Mouse (Mus musculus) WW6 (cell line): ENCODE results near the gene Rnf220.
A peak's percentile ranks its signal among the peaks of the same experiment; 100 is the strongest.
"Not testable (repeated sequence)": the region's sequence is repeated elsewhere in the genome, so short reads cannot be mapped to it uniquely, and the experiment has no call there.

ENCODE experiments used
- DNase-seq: peaks from one replicate; pipeline ENCODE4 v3.0.0-alpha.2; 2013; ENCODE audit warnings: low read depth, low spot score

Gene Rnf220

DNA sequence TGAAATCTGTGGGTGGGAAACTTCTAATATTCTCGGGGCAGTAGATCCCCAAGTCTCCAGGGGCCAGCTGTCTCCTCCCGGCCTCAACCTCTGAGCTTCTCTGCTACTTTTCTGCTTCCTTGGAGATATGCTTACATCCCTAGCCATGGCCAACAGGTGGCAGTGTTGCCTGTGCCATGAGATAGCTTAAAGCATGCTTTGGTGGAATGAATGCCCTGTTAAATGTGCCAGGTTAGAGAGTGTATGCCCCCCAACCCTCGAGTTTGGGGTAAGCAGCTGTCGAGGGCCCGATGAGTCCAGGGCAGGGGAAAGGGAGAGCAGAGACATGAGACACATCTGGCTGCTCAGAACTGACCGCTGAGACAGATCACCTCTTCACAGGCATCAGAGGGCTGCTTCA, 226.6 kb downstream of the Rnf220 start:
- peak; percentile 61 for DNase-seq

DNA sequence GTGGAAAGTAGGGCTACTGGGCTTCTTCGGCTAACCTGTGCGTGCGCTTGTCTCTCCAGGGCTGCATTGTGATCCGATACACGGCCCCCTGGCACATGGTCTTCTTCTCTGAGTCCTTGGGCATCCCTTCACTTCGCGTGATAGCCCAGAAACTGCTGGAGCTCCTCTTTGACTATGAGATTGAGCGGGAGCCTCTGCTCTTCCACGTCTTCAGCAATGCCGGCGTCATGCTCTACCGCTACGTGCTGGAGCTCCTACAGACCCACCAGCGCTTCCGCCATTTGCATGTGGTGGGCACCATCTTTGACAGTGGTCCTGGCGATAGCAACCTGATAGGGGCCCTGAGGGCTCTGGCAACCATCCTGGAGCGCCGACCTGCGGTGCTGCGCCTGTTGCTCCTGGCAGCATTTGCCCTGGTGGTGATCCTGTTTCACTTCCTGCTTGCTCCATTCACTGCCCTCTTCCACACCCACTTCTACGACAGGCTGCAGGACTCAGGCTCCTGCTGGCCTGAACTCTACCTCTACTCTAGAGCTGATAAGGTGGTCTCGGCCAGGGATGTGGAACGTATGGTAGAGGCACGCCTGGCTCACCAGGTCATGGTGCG, 228.9 kb downstream of the Rnf220 start:
- no peak for DNase-seq

DNA sequence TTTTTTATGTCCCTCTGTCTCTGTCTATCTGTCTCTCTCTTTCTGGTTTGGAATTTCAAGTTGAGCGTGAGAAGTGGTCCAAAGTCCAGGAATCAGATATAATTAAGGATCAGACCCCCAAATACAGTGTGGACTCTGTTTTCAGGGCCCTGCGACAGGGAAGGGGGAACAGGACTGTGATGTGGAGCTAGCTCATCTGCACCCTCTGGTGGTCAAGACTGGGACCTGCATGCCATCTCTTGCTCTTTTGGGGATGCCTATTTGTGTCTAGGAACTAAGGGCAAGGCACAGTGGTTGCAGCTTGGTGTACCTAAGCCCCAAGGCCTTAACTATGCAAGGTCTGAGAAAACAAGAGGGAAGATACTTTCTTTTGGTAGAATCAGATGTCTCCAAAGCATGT, 229.6 kb downstream of the Rnf220 start:
- DNase-seq, result peak; percentile 54

DNA sequence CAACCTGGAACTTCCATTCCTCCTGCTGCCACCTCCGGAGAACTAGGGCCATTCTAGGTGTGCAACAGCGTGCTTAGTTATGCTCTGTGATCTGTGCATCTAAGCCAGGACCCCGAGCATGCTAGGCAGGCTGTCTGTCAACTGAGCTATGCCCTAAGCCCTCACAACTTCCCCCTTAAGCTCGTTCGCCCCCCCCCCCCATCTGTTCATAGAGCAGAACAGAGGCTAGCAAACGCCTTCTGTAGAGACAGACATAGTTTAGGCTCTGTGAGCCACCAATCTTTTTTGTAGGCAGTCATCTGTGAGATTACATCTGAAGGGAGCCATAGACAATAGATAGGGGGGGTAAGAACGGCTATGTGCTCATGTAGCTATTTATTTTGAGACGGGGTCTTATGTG, 233.9 kb downstream of the Rnf220 start:
- no peak for DNase-seq

DNA sequence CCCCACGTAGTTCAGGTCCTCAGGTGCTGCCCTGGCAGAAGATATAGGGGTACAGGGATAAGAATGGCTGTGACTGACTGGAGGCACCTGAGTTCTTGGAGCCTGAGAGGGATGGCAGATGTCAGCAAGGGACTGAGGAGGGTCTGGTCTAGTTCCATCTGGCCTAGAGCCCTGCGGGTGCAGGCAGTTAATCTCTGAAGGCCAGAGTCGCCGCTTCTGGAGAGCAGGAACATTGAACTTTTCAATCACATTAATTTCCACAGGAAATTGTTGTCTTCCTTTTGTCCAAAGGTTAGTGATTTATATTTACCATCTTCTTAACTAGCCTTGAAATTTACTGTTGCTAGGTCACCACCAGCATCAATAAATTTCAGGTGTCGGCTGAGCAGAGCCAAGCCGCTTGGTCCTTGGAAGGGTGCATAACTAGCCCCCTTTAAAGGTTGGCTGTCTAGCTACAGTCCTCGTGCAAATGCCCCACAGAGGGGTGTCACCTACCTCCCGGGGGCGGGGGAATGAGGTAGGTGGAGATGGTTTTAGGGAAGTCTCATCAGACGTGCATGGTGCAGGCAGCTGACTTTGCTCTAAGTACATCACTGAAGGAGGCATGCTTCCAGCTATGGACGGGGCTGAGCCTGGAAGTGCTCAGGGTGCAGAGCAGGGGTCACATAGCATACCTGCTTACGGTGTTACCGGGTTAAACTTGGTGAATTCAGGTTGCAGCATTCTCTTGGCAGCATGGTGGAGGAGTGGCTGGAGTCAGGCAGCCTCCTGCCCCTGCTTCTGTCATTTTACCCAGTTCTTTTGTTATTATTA, 234.5 kb downstream of the Rnf220 start:
- DNase-seq, result no peak

DNA sequence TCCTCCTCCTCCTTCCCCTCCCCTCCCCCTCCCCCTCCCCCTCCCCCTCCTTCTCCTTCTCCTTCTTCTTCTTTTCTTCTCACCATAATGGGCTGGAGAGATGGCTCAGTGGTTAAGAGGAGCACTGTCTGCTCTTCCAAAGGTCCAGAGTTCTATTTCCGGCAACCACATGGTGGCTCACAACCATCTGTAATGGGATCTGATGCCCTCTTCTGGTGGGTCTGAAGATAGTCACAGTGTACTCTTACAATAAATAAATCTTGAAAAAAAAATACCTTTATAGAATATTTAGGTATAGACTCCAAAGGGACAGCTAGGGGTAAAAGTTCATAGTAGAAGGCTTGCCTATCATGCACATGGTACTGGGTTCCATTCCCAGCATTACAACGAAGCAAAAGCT, 235.6 kb downstream of the Rnf220 start:
- no peak for DNase-seq

DNA sequence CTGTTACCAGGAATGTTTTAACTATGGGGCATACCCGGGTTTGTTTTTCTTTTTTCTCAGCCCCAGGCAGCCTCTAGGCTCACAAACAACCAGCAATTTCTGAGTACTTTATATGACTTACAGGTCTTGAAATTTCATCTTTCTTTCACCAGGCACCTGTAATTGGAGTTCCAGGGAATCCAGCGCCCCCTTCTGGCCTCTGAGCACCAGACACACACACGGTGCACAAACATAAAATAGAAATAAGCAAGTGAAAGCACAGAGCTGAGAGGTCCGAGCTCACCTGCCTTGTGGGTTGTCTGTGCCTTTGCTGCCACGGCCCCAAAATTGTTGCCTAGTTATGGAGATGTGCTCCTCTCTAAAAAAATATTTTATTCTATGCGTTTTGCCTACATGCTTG, 236.9 kb downstream of the Rnf220 start:
- not testable (repeated sequence) for DNase-seq

DNA sequence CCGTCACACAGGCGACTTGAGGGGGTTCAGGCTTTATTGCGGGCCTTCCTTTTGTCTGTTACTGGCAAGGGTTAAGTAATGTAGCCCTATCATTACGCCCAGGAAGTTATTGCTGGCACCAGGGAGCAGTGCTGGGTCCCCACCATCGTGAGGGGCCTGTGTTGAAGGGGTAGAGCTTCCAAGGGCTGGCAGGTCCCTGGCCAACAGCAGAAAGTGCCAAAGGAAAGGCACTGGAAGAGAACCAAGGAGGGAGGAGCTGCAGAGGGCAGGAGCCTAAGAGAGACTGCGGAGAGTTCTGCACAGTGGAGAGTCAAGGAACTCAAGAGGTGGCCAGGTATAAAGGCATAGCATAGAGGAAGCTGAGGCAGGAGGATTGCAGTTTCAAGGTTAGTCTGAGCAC, 242.2 kb downstream of the Rnf220 start:
- no peak for DNase-seq

DNA sequence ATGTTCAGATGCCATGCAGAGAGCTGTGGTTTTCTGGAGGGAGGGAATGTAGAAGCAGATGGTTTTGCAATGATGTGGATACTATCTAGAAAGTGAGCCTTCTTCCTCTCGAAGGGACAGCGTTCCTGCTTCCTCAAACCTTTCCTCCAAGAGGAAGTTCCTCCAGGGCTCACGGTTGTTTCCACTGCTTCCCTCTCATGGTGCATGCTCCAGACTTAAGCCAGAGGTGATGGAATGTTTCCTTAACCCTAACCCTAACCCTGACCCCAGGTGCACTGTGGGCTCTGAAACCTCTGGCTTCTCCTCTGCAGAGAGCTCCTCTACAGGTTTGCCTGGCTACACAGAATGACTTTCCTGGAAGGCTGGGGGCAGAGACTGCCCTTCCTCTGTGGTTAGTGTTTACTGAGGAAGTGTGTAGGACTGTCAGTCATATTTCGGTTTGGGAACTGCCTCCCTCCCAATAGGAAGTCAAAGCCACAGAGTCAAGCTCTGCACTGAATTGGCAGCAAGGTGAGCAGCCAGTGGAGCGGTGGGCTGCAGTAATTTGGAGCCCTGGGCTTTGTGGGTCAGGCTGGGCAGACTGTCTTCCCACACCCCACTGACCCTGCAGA, 242.7 kb downstream of the Rnf220 start:
- no peak for DNase-seq

DNA sequence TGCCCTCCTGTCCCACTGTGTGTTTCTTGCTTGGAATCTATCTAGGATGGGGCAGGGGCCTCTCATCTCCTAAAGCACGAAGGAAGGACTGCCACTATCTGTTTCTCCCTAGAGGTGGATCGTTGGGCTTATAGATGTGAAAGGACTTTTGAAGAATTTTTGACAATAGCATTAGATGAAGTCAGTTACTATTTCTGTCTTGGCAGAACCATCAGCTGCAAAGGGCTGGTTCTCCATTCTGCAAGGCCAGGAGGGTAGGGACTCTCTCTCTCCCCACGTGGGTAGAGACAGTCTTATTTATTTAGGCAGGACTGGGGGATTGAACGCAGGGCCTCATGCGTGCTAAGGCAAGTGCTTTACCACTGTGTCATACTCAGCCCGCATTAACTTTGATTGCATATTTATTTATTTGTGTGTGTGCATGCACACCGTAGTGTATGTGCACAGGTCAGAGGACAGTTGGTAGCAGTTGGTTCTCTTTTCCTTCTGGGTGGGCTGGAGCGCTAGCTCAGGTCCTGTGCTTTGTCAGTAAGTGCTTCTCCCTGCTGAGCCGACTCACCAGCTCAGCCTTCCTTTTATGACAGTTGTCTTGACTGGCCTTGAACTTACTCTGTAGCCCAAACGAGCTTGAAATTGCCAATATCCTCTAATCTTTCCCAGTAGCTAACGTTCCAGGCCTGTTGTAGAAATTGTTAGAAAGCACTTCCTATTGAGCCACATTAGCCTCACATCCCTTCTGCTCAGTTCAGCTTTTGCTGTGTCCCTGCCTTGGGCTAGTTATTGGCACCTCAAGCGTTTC, 243.4 kb downstream of the Rnf220 start:
- DNase-seq, result no peak

DNA sequence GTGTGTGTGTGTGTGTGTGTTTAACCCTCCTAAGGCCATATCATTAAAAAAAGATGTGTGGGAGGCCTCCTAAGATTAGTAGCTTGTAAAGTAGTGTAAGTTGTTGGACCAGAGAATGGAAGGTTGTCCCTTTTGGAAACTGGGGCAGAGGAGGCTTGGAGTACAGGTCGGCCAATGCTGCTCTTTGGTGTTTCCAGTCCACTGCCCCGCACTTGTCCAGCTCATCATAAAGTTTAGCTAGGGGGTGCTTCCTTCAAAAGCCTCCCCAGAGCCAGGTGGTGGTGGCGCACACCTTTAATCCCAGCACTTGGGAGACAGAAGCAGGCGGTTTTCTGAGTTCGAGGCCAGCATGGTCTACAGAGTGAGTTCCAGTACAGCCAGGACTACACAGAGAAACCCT, 244.1 kb downstream of the Rnf220 start:
- DNase-seq, result no peak

DNA sequence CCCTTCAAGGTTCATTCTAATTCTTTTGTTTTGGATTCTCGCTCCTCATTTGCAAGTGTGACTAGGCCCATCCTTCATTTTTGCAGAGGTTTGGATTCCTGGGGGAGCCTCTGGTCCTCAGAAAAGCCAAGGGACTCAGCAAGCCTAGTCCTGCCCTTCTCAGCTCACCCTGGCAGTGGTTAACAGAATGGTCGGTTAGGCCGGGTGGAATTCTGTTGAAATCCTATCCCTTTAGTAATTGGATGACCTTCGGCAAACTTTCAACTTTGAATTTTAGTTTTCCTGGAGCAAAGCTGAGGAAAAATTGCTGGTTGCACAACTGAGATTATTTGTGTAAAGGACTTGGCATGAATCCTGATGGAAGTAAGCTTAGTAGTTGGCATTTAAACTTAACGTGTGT, 244.5 kb downstream of the Rnf220 start:
- no peak for DNase-seq

DNA sequence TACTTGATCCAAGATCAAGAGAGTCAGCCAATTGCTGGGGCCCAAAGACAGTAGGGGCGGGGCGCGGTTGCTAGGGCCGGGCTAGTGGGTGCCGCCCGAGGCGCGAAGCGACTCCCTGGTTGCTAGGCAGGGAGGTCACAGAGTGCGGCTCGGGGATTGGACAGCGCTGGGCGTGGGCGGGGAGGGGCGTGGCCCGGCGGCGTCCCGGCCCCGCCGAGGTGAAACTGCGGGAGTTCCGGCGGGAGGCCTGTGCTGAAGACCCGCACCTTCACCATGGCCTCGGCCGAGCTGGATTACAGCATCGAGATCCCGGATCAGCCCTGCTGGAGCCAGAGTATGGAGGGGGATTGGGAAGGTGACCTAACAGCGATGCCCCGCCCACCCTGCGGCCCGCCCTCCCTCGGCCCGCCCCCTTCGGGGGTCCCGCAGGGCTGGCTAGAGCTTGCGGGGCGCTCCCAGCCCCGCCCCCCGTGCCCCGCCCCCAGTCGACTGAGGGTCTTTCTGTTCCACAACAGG, 245.0 kb downstream of the Rnf220 start, which contains the start of the genes Tmem53 and Armh1:
TSS of gene Tmem53 (plus strand) at position 151 of the 516 bp plus-strand sequence.
TSS of gene Armh1 (minus strand) at position 325 of the 516 bp plus-strand sequence.
- DNase-seq, result peak; percentile 86

DNA sequence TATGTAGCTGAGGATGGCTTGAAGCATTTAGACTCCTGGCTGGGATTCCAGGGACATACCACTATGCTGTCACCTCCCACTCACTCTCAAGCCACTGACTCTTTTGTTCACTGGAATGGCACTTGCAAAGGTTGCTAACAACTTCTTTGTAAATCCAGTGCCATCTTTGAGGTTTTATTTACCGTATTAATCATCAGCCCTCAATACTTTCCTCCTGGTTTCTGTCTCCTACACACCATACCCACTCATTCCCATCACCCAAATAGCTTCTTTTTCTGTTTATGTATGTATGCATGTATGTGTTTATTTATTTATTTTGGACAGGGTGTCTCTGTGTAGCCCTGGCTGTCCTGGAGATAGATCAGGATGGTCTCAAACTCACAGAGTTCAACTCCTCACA, 245.9 kb downstream of the Rnf220 start:
- no peak for DNase-seq

DNA sequence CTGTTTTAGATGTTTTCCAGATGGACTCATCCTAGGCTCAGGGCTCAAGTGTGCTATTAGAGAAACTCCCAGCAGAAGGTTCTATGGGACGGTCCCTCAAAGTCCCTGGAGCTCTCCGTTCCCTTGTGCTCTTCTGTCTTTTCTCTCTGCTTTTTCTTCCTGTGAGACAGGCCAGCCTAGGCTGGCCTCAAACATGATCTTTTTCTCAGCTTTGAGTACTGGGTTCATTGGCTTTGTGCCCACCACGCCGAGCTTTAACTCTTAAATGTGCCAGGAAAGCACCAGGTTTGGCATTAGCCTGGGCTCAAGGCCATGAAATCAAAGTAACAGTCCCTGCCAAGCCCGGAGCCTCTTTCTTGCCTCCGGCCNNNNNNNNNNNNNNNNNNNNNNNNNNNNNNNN, 256.0 kb downstream of the Rnf220 start:
- no peak for DNase-seq

DNA sequence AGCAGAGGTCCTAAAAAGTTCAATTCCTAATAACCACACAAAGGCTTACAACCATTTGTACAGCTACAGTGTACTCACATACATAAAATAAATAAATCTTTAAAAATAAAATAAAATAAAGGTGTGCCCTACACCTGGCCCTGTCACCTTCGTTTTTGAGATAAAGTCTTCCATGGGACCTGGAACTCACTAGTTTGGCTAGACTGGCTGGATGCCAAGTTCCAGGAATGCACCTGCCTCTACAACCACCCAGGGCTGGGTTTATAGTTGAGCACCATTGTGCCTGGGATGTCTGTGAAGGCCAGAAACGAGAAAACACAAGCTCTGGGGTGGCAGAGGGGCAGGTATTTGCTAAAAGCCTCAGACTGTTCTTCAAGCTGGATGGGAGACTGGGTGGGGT, 257.7 kb downstream of the Rnf220 start:
- DNase-seq, result no peak

DNA sequence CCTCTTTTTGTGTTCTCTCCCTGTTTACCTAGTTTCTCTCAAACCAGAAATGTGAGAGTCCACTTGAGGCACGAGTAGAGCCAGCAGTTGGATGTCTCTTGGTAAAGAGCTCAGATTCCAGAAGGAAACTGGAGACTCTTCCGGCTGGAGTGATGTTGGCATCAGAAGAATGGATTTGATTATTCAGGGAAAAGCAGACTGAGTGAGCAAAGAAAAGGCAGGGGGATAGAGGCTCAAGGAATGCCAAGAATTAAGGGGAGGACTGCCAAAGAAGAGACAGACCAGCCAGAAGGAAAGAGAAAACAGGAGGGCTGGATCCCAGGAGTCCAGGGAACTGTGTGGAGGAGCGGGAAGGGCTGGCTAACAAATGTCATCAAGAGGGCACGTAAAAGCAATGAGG, 261.0 kb downstream of the Rnf220 start:
- no peak for DNase-seq

DNA sequence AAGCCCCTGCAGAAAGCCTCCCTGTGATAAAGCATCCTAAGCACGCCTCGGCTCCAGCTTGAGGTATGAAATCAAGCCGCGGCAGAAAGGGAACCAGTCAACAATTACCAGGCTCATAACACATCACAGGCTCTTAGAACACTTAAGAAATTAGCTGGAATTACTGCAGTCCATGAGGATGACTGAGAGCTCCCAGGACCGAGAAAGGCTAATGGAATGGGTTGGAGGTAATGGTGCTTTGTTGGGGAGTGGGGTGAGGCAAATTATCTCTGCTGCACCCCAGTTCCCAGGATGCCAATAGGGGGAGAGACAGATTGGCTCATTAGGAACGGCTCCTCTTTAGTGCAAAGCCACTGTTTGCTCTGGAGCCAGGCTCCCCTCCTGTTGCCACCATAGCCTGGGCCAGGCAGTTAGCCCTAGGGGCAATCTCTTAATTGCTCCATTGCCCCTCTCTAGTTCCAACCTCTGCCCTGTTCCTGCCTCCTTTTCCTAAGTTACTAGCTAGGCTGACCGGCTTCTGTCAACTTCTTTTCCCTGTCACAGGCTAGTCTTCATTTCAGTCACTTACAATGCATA, 262.6 kb downstream of the Rnf220 start:
- no peak for DNase-seq

DNA sequence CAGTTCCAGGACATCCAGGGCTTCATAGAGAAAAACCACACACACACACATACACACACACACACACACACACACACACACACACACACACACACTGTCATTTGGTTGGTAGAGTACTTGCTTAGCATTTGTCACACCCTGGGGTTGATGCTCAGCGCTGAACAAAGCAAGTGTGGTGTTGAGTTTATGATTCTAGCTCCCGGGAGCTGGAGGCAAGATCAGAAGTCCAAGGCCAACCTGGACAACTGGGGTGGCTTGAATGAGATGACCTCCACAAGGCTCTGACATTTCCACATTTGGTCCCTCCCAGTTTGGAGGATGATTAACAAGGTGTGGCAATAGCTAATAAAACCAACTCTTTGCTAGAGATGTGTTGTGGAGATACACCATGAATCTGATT, 265.6 kb downstream of the Rnf220 start:
- no peak for DNase-seq

DNA sequence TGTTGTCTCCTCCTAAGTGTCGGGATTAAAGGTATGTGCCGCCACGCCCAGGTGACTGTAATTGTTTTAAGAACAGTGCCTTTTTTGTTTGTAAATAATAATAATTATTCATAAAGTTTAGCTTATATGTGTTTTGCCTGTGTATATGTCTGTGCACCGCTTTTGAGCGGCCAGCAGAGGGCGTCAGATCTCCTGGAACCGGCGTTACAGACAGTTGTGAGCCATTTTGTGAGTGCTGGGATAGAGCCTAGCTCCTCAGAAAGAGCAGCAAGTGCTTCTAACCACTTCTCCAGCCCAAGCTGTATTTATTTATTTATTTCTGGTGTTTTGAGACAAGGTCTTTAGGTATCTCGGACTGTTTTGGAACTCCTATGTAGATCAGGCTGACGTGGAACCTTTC, 266.5 kb downstream of the Rnf220 start:
- DNase-seq, result no peak

DNA sequence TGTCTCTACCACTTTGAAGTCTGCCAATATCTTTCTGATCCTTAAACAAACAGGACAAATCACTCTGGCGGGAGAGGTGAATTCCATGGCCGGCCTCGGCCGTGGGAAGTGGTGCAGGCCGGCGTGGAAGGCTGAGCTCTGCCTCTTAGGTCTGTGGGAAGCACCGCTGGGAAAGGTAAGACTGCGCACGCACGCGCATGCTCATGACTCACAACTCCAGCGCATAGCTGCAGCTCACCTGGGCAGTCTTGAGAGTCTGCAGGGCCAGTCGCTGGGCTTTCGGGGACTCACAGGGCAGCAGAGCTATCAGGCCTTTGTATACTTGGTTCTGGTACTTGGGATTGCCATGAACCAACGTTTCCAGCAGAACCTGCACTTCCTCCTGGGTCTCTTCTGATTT, 267.3 kb downstream of the Rnf220 start:
- no peak for DNase-seq
